Mouse (Mus musculus): ENCODE measurements at regions not wholly inside any gene's neighbourhood (a gene's known extent, or its start where the extent isn't known, plus 50 kb on each side); places are given as distances from the start of the nearest gene placed in this dataset.

DNA sequence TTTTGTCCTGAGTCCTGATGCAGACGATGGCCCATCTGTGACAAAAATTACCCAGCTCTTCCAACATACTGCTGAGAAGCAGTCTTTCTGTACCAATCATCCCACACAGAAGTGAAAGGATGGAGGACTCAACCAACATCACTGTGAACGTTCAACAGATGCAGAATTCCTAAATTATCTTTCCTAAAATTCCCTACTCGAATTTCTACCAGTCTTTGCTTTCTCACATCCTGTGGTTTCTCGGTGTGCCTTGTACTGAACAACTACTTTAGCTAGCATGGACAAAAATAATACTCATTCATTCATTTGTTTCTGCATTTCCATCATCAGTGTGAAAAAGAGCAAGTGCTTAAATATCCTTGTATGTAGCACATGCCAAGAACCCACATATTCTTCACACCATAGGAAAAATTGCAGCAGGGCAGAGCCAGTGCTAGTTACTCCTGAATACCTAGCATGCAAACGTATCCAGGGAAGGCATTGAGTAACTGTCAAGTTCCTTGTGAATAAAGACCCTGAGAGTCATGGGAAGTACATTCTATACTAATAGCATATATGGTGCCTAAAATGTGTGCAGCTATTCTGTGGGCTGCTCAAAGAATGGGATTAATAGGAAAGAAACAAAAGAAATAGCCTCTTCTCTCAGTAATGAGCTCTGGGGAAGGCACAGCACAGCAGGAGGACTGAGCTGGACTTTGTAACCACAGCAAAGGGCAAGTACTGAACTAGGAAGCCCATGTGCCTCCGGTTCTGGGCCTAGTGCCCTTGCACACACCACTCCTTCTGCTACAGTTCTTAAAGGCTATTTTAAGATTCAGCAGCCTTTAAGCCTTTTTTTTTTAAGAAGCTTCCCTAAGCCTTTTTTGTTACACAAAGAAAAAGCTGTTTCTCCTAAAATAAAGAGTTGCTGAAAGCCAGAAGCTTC, 404.8 kb downstream of the Epha4 start:
- DNase-seq (ENCODE audit: low spot score in 2 of 2): peak; percentile 18 to 27

DNA sequence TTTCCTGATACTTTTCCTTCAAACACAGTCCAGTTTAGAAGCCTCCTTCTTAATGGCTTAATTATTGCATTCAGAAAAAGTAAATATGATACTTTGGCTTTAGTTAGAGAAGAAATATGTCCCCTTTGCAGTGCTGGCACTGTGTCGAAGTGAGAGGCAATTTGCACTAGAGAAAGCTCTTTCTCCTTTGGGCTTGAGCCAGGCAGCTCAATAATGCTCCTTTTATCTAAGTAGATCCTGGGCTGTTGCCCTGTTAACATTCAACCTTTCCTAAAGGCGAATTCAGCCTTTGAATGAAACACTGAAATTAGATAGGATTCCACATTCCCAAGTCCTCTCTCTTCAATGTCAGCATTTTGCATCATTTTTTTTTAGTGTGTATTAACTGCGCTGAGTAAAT, 386.5 kb downstream of the Epha4 start:
- no peak for DNase-seq (ENCODE audit: low spot score in 2 of 2)

DNA sequence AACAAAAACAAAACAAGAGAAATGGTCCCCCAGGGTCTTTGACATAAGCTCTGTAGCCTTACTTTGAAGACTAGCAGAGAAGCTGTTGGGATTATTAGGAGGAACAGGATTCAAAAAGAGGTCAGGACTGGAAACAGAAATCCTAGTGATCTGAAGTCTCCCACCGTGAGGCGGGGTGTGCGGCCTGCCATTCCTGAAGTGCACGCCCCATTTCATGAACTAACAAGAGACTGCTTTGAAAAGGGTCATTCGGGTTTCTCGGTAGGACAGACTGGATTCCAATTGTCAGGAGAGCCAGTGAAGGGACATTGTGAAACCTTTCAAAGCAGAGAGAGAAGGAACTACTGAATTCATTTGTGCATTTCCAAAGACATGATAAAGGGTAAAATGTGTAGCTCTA, 377.2 kb downstream of the Epha4 start:
- no peak for DNase-seq (ENCODE audit: low spot score in 2 of 2)

DNA sequence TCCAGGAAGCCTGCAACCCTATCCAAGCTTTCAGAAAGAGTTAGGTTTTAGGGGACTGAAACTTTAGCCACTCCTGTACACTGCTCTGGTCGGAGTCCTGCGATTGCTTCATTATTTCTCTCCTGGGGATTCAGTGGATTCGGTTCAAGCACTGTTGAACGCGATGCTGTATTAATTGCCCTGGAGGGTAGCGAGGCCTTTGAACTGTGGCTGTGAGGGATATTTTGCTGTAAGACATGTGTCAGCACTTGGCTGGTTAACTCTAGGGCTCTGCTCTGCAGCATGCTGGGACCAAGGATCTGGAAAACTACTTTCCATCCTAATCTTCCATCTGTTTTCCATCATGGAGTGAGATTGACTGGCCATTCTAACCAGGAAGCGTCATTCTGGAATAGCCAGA, 374.0 kb downstream of the Epha4 start:
- DNase-seq (ENCODE audit: low spot score in 2 of 2): no peak

DNA sequence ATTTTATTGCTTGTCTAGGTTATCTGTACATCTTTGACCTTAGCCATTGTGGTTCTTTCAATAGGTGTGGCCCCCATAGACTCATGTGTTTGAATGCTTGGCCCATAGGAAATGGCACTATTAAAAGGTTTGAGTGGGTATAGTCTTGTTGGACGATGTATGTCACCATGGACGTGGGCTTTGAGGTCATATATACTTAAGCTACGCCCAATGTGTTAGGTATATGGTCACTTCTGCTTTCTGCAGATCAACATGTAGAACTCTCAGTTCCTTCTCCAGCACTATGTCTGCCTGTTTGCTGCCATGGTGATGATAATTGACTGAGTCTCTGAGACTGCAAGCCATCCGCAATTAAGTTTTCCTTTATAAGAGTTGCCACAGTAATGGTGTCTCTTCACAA, 366.8 kb downstream of the Epha4 start:
- no peak for DNase-seq (ENCODE audit: low spot score in 2 of 2)

DNA sequence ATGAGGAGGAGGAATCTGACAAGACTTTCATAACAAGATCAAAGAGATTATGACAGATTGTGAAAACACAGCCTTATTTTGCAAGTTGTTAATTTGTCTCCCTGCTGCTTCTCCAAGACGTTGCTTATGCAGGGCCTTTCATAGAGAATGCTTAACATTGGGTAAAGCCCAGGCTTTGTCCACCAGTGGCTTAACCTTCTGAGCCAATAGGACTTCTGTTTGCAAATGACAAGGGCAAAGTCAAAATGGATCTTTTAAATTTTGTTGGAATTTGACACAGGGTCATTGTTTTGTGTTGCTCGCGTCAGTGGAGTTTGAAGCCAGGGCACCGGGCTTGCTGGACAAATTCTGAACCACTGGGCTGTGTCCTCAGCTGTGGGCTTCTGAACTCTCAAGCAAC, 346.6 kb downstream of the Epha4 start:
- no peak for DNase-seq (ENCODE audit: low spot score in 2 of 2)

DNA sequence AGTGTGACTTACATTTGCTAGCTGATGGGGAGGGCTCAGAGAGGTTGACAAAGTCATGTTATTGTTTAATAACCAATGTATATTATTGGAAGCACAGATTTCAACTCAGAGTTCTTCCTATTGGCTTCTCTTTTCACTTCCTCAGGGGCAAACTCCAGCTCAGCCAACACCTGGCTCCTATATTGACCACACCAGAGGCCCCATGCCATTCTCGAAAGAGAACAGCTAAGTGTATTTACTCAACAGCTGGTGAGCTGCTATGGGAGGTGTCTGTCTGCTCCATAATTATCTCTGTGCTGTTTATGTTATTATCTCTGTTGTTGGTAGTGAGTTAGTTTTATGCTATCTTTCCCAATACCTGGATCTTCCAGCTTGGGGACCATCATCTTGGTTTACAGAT, 342.4 kb downstream of the Epha4 start:
- no peak for DNase-seq (ENCODE audit: low spot score in 2 of 2)

DNA sequence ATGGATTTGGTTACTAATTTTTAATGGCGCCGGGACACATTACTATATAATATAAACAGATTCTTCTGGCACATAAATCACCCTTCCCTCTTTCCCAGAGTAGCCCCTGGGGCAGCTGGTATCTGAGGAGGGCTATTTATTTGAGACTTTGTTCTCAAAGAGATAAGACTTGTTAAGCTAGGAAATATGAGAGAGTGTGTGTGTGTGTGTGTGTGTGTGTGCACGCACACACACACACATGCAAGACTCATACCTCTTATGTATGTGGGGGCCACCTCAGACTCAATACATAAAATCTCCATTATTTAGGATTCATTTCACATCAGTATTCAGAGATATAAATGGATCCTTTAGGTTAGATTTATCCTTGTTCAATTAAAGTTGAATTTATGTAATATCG, 340.1 kb downstream of the Epha4 start:
- no peak for DNase-seq (ENCODE audit: low spot score in 2 of 2)

DNA sequence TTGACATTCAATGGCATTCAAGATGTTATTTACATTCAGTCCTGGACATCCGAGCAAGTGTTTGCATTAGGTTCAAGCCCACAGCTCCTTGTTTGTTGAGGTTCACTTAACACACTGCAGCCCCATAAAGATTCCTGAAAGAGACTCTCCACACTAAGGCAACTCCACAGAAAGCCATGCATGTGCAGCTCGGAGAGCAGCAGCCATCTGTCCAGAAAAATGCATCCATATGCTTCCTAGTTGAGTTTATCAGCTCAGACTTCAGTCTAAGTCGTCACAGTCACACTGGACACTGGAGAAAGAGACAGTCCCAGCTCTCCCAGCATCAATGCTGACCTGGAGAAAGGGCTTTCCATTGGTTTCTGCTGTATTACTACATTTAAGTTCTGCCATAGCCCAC, 339.7 kb downstream of the Epha4 start:
- DNase-seq (ENCODE audit: low spot score in 2 of 2): peak in 1 of 2 experiments; percentile 3

DNA sequence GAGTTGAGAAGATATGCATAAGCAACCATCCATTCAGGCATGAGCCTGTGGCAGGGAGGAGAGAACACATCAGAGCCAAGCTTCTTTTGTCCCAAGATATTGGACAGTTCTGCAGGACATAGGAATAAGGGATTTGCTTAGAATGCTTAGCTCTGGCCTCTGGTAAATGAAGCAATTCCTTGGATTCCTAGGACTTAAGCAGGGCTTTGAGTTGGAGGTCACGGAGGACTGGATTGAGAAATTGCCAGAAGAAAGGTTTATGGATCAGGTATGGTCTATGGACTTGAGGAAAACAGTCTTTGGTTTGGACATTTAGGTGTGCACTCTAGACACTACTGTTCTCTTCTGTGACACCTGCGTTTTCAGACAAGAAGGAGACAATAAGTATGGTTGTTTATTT, 338.4 kb downstream of the Epha4 start:
- DNase-seq (ENCODE audit: low spot score in 2 of 2): no peak

DNA sequence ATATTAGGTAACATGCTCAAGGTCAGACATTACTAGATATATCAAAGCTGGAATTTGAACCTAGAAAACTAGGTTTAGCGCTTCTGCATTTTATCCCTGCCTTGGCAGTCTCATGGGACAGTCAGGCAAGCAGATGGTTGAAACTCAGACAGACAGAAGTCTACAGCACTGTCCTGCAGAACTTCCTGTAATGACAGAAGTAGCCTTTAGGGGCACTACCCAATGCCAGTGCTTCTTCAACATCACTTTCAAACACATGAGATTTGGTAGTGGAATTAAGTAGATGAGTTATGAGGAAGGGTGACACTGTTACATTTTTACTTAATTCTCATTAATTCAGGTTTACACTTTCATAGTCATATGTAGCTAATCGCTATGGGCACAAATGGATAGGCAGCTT, 330.9 kb downstream of the Epha4 start:
- no peak for DNase-seq (ENCODE audit: low spot score in 2 of 2)

DNA sequence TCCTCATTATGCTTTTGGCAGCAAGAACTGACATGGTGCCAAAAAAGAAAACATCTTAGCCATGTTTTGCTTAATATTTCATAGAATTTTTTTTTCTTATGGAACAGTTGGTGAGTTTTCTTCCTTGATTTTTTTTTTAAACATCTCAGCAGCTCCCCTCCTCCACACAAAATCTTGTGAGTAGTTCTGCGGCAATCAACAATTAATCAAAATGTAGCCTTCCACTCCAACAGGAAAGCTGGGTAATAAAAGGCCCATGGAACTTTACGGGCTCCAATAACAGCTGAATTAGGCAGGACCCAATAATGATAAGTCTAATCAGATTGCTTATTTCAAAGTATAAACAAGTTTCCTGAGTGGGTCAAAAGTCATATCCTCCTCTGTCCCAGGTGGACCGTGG, 324.7 kb downstream of the Epha4 start:
- no peak for DNase-seq (ENCODE audit: low spot score in 2 of 2)

DNA sequence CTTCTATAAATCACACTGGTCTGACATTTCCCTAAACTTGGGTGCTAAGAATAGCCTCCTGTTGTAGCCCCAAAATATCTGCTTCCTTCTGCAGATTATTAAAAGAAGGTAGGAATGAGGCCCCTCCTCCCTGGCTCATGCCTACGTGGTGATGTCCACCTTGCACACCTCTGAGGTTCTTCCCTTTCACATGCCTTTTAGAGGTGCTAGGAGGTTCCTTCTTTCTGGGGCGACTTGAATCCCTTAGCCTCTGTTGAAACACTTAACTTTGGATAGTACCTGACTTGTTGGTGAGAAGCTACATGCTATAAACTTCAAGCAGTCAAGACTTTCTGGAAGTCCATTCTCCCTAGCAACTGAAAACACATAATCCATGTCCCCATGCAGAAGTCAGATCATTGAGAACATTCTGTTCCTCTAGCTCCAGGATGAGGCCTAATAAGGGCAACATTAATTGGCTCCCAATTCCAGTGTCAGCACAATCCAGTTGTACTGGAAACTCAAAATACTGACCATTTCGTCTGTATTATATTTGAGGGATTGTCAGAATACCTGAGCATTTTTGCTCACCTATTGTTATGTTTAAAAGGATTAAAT, 313.5 kb downstream of the Epha4 start:
- DNase-seq (ENCODE audit: low spot score in 2 of 2): no peak

DNA sequence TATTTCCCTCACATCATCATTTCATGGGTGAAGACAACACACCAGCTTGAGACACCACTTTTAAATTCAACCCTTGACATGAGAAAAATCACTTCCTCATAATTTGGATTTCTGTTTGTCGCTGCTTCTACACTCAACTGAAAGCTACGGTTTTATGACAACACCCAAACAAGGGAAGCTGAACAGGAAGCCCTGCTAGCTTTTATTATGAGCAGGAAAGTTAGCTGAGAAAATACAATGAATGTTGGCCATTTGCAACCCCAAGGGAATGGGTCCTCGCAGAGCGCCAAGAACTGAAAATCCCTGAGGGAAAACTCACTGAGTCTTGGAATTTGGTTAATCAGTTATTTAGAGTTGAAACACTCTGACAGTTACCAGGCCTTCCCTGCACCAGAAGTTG, 311.9 kb downstream of the Epha4 start:
- no peak for DNase-seq (ENCODE audit: low spot score in 2 of 2)

DNA sequence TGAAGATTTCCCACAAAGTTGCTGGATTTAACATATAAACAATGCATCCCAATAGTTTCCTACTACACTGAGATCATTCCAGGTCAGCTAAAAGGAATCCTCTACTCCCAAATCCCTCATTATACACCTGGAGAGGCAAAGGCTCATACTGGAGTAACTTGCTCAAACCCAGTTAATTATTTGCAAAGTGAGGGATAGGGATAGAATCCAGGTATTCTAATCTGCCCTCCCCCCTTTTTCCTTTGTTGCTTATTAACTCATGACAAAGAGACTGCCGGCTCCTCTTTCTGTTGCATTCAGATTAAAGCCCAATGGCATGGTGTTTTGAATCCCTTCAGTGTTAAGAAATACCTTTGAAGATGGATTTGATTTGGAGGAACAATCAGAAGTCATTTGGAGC, 308.4 kb downstream of the Epha4 start:
- no peak for DNase-seq (ENCODE audit: low spot score in 2 of 2)

DNA sequence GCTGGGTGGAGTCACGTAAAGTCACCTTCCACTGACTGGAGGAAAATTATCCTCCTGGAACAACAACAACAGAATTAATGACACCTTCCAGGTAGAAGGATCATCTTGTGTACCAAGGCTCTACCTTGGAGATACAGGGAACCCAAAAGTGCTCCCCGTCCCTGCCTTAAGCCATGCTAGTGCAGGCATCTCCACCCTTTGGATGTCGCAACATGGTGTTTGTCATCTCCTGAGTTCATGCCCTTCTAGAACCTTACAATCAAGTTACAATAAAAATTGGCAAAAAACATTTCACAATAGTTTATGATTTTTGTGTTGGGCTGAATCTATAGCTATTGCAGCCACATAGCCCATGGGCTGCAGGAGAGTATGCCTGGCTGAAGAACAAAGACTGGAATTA, 305.5 kb downstream of the Epha4 start:
- DNase-seq (ENCODE audit: low spot score in 2 of 2): no peak

DNA sequence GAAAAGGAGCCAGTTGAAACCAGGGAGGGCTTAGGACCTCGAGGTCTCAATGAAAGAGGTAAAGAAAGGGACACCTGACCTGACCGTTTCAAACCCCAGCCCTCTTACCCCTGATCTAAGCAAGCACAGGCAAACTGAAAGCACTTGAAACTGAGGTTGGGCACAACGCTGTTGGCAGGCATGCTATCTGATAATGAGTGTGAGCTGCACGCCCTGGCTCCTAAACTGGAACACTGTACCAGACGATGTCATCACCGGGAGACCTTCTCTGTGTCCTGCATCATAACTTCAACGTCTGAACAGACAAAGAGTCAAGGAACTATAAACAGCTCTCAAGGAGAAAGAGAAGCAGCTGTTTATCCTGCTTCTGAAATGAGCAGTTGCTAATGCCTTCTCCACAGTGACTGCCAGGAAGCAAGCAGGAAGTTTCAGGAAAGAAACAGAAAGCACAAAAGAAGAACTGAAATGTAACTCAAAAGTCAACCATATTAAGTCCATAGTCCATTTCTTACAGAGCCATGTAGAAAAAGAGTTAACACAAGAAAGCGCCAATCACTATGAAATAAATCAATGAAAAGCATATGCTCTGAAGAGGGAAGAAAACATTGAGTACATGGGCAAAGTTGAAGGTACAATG, 301.3 kb downstream of the Epha4 start:
- no peak for DNase-seq (ENCODE audit: low spot score in 2 of 2)

DNA sequence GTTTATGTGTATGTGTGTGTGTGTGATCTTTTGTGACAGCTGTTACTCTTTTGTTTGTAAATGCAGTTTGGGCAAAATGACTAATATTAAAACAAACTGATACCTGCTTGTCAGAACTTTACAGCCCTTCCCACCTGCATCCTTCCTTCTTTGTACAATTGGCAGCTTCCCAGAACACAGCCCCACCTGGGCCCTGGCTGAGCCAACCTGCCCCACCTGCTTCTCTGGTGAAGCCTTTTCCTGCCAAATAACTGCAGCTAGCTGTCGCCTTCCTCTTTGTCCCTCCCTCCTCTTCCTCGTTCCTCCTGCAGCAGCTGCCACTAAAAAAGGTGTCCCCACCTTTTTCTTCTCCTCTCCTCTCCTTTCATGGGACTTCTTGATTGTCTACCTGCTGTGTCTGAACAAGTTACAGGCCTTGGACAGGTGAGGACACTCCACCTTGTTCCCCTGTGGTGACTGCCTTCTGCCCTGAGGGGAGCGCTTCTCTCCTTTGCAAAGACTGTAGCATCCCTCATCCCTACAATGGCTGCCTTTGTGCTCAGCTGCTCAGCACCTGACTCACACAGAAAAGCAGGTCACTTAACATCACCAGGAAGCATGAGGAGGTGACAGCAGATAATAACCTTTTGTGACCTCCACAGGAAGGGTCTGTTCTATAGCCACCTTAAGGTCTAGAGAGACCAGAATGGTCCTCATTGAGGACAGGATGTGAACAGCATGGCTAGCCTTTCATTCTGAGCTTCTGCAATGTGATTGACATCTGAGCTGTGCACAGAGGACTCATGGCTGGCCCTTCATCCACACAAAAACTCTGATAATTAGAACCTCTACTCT, 295.2 kb downstream of the Epha4 start:
- no peak for DNase-seq (ENCODE audit: low spot score in 2 of 2)

DNA sequence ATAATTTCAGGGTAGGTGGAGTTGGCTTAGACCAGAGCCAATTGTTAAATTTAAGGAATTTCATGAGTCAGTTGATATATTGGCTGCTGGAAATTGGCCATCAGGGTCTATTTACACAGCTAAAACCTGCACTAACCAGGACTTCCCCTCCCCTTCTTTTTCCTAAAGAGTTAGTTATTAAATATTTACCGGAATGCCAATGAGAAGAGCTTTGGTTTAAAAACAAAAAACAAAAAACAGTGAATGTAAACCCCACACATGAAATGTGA, 294.6 kb downstream of the Epha4 start:
- no peak for DNase-seq (ENCODE audit: low spot score in 2 of 2)

DNA sequence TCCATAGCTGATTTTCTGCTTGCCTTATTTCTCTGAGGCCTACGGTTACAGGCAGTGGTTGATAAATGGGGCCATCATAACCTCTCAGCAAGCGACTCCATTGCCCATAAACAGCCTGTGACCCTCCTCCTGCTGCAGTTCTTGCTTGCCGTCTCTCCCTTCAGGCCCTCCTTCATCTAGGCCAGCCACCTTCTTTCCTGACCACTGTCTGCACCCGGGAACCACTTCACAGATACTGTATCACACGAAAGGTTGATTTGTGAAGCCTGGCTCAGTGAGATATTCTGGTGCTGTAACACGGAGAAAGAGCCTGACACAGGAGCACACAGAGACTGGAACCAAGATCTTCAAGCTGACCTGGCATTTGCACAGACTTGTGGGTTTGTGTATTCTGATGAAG, 294.1 kb downstream of the Epha4 start:
- DNase-seq (ENCODE audit: low spot score in 2 of 2): no peak

DNA sequence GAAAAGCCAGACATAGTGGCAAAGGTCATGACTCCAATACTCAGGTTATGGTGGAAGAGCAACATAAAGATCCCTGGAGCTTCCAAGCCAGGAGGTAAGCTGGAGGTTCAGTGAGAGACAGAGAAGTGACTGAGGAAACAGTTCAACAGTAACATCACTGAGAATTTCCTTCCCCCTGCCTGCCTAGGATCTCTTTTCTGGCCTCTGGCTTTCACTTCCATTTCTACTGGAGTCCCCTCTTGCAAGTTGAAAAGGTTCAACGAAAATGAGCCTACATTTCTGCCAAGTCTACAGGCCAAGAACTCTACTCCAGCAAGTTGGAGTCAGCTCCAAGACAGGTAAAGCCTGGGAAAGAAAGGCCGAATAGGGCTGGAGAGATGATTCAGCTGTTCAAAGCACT, 293.0 kb downstream of the Epha4 start:
- DNase-seq (ENCODE audit: low spot score in 2 of 2): no peak

DNA sequence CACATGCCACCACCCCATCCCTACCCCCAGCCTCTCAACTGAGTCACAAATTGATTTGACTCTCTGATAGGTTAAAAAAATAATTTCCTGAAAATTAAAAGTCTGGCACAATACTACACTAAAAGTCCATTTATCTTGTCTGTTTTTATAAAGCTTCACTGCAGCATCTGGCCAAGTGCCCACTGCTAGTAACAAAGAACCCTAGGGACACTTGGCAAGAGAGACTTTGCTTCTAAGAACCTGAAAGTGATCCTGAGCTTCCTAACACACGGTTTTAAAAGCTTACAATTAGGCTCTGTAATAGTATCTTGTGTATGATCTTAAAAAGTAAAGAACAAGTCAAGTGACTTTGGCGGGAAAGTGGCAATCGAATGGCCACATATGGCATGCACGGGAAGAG, 288.3 kb downstream of the Epha4 start:
- no peak for DNase-seq (ENCODE audit: low spot score in 2 of 2)

All from left cerebral cortex, adult 18-20 months (tissue).